Mouse (Mus musculus) layer of hippocampus, adult 2 months (tissue): ENCODE results near the gene Pfpl. TPM values are rescaled to one million over a fixed set of nuclear protein-coding genes. Genes with fewer than 3 reads are reported as not detected.
A peak's percentile ranks its signal among the peaks of the same experiment; 100 is the strongest.

ENCODE experiments used
- DNase-seq, 2 experiments: peaks; one replicate each; pipeline ENCODE4 v3.0.0; 2022; ENCODE audit warnings: low spot score in 2 of 2
- H3K27ac ChIP-seq: fragments of 200-600 bp; 2 replicates; pipeline ENCODE4 v1.8.1; 2022
- H3K4me3 ChIP-seq: fragments of 200-600 bp; 2 replicates; pipeline ENCODE4 v1.8.1; 2022; ENCODE audit warnings: mild to moderate bottlenecking
- CTCF ChIP-seq: fragments of 200-600 bp; conservative IDR thresholded peaks from 2 replicates; pipeline ENCODE4 v1.8.1; 2022; ENCODE audit warnings: antibody characterized with exemption, mild to moderate bottlenecking, moderate library complexity
- total RNA-seq, 2 experiments: library from RNA; stranded (reverse); gene quantifications; 2 replicates each; pipeline ENCODE4 v1.2.3; 2021

Gene Pfpl
- total RNA-seq, 2 experiments from 2014 or later = not detected

- TF ChIP-seq CTCF = no peak
- no peak for DNase-seq
- H3K27ac ChIP-seq = no peak overlapping the region
- no peak overlapping the region for H3K4me3 ChIP-seq
Observed at GRCm38 (mm10) chr19:12445014-12445413, 17.3 kb downstream of the Pfpl start.

GRCm38 (mm10) chr19:12457401-12458066 is 29.8 kb downstream of the Pfpl start:
- Histone ChIP-seq H3K27ac (no peak overlapping the region), H3K4me3 (no peak overlapping the region)
- no peak for TF ChIP-seq CTCF
- no peak for DNase-seq

DNA sequence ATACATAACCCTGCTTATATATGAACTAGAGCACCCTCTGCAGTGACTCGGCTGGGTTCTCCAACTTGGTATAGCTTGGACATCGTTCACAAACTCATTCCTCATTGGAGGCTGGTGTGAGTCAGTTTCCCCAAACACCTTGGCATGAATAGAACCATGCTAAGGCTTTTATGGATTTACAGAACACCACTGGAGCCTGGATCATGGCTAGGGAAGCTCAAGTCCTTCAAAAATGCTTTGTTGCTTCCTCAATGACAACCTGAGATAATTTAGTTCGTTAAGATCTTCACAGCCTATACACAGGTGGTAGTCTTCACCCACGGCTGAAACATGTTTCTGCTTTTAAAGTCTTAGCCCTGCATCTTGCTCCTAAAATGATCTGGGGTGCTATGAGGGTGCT is 31.8 kb downstream of the Pfpl start:
- no peak for DNase-seq
- Histone ChIP-seq H3K27ac (no peak overlapping the region), H3K4me3 (no peak overlapping the region)
- no peak for TF ChIP-seq CTCF

DNA sequence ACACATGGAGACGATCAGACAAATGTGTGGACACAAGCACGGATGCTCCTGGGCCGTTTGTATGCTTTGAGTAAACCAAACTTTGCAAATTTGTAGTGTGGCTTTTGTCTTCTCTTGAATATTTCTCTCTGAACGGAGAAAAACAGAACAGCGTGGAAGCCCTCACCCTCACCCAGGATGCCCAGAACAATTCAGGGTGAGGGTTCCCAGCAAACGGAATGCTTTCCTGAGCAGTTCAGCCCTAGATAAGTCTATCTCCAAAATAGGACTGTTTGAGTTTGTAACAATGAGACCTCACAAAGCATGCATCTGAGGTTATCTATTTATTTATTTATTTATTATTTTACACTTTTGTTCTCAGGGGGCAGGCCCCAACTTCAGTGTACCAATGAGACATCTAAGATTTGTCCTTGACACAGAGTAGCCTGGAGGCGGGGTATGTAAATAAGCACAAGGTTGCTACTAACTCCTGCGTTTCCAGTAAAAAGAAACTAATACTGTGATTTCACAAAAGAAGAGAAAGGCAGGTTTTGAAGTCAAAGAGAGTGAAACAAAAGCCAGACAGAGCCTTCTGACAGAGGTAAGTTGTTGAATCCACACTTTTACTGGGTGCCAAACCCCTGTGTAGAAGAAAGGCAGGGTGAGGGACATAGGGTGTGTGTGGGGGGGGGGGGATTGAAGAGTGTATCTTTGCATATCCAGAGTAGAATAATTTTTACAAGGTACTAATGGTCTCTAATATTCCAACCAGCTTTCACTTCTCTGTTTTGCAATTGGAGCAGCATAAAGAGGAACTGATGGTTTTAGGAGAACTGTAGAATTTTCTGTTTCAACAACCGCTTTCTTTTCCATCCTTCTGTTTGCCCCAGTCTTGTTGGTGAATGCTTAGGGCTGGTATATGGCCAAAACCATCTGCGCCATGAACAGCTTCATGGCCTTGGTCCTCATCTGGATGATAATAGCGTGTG is 32.9 kb downstream of the Pfpl start, which contains the start of gene Mpeg1:
Gene Mpeg1, plus strand, starts transcription at position 498 of the 968 bp plus-strand sequence.
- TF ChIP-seq CTCF = no peak
- Histone ChIP-seq H3K27ac (no peak within 1 kb of the TSS), H3K4me3 (no peak within 1 kb of the TSS)
- no peak for DNase-seq

DNA sequence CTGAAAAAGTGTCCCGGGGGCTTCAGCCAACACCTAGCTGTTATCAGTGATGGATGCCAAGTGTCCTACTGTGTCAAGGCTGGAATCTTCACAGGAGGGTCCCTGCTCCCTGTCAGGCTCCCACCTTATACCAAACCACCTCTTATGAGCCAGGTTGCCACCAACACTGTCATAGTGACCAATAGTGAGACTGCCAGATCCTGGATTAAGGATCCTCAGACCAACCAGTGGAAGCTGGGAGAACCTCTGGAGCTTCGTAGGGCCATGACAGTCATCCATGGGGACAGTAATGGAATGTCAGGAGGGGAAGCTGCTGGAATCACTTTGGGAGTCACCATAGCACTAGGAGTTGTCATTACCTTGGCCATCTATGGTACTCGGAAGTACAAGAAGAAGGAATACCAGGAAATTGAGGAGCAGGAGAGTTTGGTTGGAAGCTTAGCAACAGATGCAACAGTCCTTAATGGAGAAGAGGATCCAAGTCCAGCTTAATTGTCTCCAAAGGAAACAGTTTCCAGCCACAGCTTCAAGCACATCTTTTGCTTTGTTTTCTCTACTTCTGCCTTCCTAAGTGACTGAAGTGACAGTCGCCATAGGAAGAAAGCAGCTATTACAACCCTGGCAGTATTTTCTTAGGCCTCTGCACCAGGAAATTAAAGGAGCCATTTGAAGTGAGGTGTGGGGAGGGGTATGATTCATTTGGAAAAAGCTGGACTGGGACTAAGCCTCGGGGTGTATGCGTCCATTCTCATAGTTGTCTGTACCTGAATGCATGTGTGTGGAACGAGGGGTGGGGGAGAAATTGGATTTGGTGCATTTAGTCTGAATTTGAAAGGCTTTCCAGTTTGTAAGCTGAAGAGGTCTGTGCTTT is 35.4 kb downstream of the Pfpl start:
- no peak for TF ChIP-seq CTCF
- Histone ChIP-seq H3K27ac (peak overlapping the region; percentile 23; the same call in 1 of the 2 replicates), H3K4me3 (no peak overlapping the region)
- peak in 1 of 2 experiments; percentile 3 for DNase-seq

DNA sequence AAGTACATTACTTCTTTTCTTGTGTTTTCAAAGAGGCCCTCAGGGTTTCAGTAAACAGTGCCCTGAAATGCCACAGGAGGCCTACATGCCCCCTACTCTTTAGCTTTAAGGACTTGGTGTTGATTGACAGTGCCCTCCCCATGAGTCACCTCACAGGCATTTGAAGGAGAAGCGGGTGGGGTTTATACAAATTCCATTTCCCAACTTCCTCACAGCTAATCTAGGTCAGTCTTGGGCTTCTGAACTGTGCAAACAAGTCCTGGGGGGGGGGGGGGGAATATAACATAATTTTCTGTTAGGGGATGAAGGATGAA is 36.0 kb downstream of the Pfpl start:
- DNase-seq = no peak
- H3K4me3 ChIP-seq = no peak overlapping the region
- H3K27ac ChIP-seq = no peak overlapping the region
- TF ChIP-seq CTCF = no peak

DNA sequence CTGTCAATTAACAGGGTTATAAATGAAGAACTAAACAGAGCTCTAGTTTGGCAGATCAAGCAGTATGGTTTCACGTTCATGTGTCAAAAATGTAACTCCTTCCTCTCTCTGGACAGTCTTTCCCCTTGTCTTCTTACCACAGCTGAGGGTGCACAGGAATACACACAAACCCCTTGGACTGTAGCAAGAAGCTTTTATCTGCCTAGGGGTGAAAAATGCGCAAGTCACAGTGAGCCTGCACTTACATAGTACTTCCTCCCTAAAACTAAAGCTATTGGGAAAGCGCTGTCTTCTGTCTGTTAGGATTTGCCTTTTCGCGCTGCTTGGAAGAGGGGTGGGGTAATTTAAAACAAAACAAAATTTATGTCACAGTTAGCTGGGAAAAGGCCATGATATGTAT is 36.4 kb downstream of the Pfpl start:
- Histone ChIP-seq H3K4me3 (no peak overlapping the region), H3K27ac (no peak overlapping the region)
- DNase-seq = peak in 1 of 2 experiments; percentile 5
- no peak for TF ChIP-seq CTCF

DNA sequence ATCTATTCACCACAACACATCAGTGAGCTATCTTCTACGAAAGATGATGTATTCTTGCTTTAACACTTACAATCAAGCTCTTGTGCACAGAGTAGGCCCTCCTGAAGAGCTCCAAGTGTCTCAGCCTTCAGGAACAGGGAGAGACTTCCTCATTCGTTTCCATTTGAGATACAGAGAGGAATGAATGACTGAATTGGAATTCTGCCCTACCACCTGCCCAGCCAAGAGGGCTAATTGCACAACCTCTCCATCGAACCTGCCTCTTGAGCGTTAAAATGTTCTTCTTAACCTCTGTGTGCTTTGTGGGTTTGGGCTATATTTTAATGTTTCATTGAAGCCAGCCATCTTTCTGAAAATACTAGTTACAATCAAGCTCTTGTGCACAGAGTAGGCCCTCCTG is 37.0 kb downstream of the Pfpl start:
- TF ChIP-seq CTCF = no peak
- no peak for DNase-seq
- no peak overlapping the region for H3K27ac ChIP-seq

GRCm38 (mm10) chr19:12465530-12466144 is 37.9 kb downstream of the Pfpl start:
- no peak for DNase-seq
- Histone ChIP-seq H3K4me3 (no peak overlapping the region), H3K27ac (no peak overlapping the region)
- no peak for TF ChIP-seq CTCF

More for the DNA sequence above, 37.0 kb downstream of the Pfpl start:
- H3K4me3 ChIP-seq = no peak overlapping the region

DNA sequence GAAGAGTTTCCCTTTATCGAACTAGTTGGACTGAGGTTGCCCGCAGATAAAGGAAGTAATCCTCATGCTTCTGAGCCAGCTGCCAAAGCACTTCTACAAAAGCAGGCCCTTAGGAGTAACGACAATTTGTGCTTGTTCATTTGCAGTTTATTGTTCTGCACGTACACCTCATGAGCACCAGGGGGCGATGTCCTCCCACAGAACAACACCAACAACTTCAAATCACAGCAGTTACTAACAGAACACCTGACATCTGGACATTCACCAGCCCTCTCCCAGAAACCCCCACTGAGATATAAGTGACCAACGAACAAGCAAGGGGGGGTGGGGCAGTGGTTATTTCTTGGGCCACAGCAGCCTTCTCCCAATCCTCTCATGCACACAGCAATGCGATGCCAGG is 38.5 kb downstream of the Pfpl start:
- peak; percentile 56 to 60 for DNase-seq
- no peak overlapping the region; the same call in 1 of the 2 replicates for H3K27ac ChIP-seq
- peak; percentile 91 for TF ChIP-seq CTCF

GRCm38 (mm10) chr19:12467436-12467835 is 39.7 kb downstream of the Pfpl start:
- no peak overlapping the region for H3K27ac ChIP-seq
- DNase-seq = peak in 1 of 2 experiments; percentile 36
- H3K4me3 ChIP-seq = no peak overlapping the region
- TF ChIP-seq CTCF = peak; percentile 74

More for the DNA sequence above, 38.5 kb downstream of the Pfpl start:
- no peak overlapping the region for H3K4me3 ChIP-seq

GRCm38 (mm10) chr19:12471866-12472265 is 44.2 kb downstream of the Pfpl start:
- Histone ChIP-seq H3K27ac (peak overlapping the region; percentile 5; the same call in 1 of the 2 replicates), H3K4me3 (no peak overlapping the region)
- DNase-seq = no peak
- TF ChIP-seq CTCF = no peak
